Mouse (Mus musculus) CH12.LX (cell line): ENCODE data around the gene Ccz1. TPM values are rescaled to one million over a fixed set of nuclear protein-coding genes. Genes with fewer than 3 reads are reported as not detected.

Experiments
- DNase-seq: peaks from one replicate; pipeline ENCODE4 v3.0.0-alpha.2; 2013; ENCODE audit errors: extremely low read depth
- H3K27ac ChIP-seq: 2 replicates; pipeline ENCODE4 v1.5.1; 2012; ENCODE audit warnings: low read depth, mild to moderate bottlenecking, control low read depth, moderate library complexity; ENCODE audit not compliant: insufficient read depth
- H3K27me3 ChIP-seq: replicated peaks from 2 replicates; pipeline ENCODE3; 2012; ENCODE audit warnings: inconsistent platforms
- H3K36me3 ChIP-seq, 2 experiments: replicated peaks in 1 of 2; 2 replicates each; pipeline versions ENCODE3 to v1.6.1; 2012; ENCODE audit warnings: inconsistent platforms in 1 of 2, low read length in 1 of 2, mild to moderate bottlenecking in 1 of 2, mixed read lengths in 1 of 2, moderate library complexity in 1 of 2; ENCODE audit not compliant: control insufficient read depth in 1 of 2, insufficient read depth in 1 of 2
- H3K4me1 ChIP-seq, 2 experiments: 2 replicates each; pipeline ENCODE4 v1.6.1; 2012; ENCODE audit warnings: inconsistent platforms in 1 of 2, moderate library complexity in 1 of 2; ENCODE audit not compliant: insufficient read depth in 2 of 2, control insufficient read depth in 1 of 2
- H3K4me2 ChIP-seq: 2 replicates; pipeline ENCODE4 v1.6.1; 2012; ENCODE audit warnings: low read depth, mild to moderate bottlenecking, control low read depth; ENCODE audit not compliant: poor library complexity, insufficient read depth, severe bottlenecking
- H3K4me3 ChIP-seq, 3 experiments: fragments of 150-350 bp in 1 of 3; sonication (generic) in 1 of 3; replicated peaks in 1 of 3; 2 replicates each; pipeline versions ENCODE3 to v1.5.1; 2011 to 2012; ENCODE audit warnings: low read depth in 2 of 3, low read length in 2 of 3, mild to moderate bottlenecking in 2 of 3, moderate library complexity in 2 of 3, control low read depth in 1 of 3, improper control_type of control experiment in 1 of 3, inconsistent platforms in 1 of 3, mixed read lengths in 1 of 3; ENCODE audit not compliant: poor library complexity in 1 of 3
- H3K79me2 ChIP-seq: replicated peaks from 2 replicates; pipeline ENCODE4 v1.6.1; 2012; ENCODE audit warnings: mild to moderate bottlenecking, moderate library complexity; ENCODE audit not compliant: control insufficient read depth, poor library complexity, insufficient read depth, severe bottlenecking; ENCODE audit errors: extremely low read depth
- H3K9ac ChIP-seq: 2 replicates; pipeline ENCODE4 v1.6.1; 2012; ENCODE audit warnings: low read depth, mild to moderate bottlenecking, control low read depth, moderate library complexity; ENCODE audit not compliant: insufficient read depth
- H3K9me3 ChIP-seq: replicated peaks from 2 replicates; pipeline ENCODE3; 2012; ENCODE audit warnings: low read length, inconsistent platforms, mixed read lengths
- BHLHE40 ChIP-seq: IDR thresholded peaks from 2 replicates; pipeline ENCODE4 v1.6.1; 2011; ENCODE audit warnings: mild to moderate bottlenecking, low read depth, low read length, improper control_type of control experiment
- CHD2 ChIP-seq: IDR thresholded peaks from 2 replicates; pipeline ENCODE4 v1.6.1; 2011; ENCODE audit warnings: low read length, improper control_type of control experiment
- HCFC1 ChIP-seq: IDR thresholded peaks from 2 replicates; pipeline ENCODE4 v1.6.1; 2012; ENCODE audit warnings: low read depth, mild to moderate bottlenecking, inconsistent platforms, low read length, improper control_type of control experiment
- JUN ChIP-seq: IDR thresholded peaks from 2 replicates; pipeline ENCODE4 v1.6.1; 2011; ENCODE audit warnings: low read depth, mild to moderate bottlenecking, low read length, improper control_type of control experiment, moderate library complexity; ENCODE audit not compliant: insufficient read depth
- KAT2A ChIP-seq: IDR thresholded peaks from 2 replicates; pipeline ENCODE4 v1.6.1; 2012; ENCODE audit warnings: low read length, improper control_type of control experiment, inconsistent platforms; ENCODE audit not compliant: insufficient replicate concordance
- MAX ChIP-seq: IDR thresholded peaks from 2 replicates; pipeline ENCODE4 v1.6.1; 2011; ENCODE audit warnings: low read length, improper control_type of control experiment
- MEF2A ChIP-seq: IDR thresholded peaks from 2 replicates; pipeline ENCODE4 v1.6.1; 2014; ENCODE audit warnings: low read depth, mild to moderate bottlenecking, inconsistent platforms, low read length, improper control_type of control experiment, borderline replicate concordance
- MXI1 ChIP-seq: IDR thresholded peaks from 2 replicates; pipeline ENCODE4 v1.6.1; 2011; ENCODE audit warnings: mild to moderate bottlenecking, low read depth, low read length, improper control_type of control experiment
- NRF1 ChIP-seq: IDR thresholded peaks from 2 replicates; pipeline ENCODE4 v1.6.1; 2014; ENCODE audit warnings: low read depth, mild to moderate bottlenecking, inconsistent platforms, low read length, improper control_type of control experiment, moderate library complexity
- PAX5 ChIP-seq: IDR thresholded peaks from 2 replicates; pipeline ENCODE4 v1.6.1; 2012; ENCODE audit warnings: low read length, inconsistent platforms, mixed read lengths
- POLR2A ChIP-seq: IDR thresholded peaks from 2 replicates; pipeline ENCODE4 v1.6.1; 2011; ENCODE audit warnings: low read depth, mild to moderate bottlenecking, improper control_type of control experiment, low read length
- POLR2AphosphoS2 ChIP-seq: IDR thresholded peaks from 2 replicates; pipeline ENCODE4 v1.6.1; 2011; ENCODE audit warnings: low read depth, low read length, improper control_type of control experiment
- RCOR1 ChIP-seq: conservative IDR thresholded peaks from 2 replicates; pipeline ENCODE4 v1.6.1; 2012; ENCODE audit warnings: low read depth, mild to moderate bottlenecking, inconsistent platforms, low read length, improper control_type of control experiment
- SIN3A ChIP-seq: IDR thresholded peaks from 2 replicates; pipeline ENCODE4 v1.6.1; 2012; ENCODE audit warnings: low read length, improper control_type of control experiment, inconsistent platforms
- USF2 ChIP-seq: conservative IDR thresholded peaks from 2 replicates; pipeline ENCODE4 v1.6.1; 2011; ENCODE audit warnings: low read depth, low read length, improper control_type of control experiment
- ZC3H11A ChIP-seq: IDR thresholded peaks from 2 replicates; pipeline ENCODE4 v1.6.1; 2012; ENCODE audit warnings: low read depth, mild to moderate bottlenecking, inconsistent platforms, low read length, improper control_type of control experiment
- ZKSCAN1 ChIP-seq: IDR thresholded peaks from 2 replicates; pipeline ENCODE4 v1.6.1; 2012; ENCODE audit warnings: low read depth, inconsistent platforms, low read length, improper control_type of control experiment, borderline replicate concordance
- dilution Hi-C: fragments of 300-500 bp; cut with MboI; formaldehyde crosslinking; loops from 2 replicates; pipeline ENCODE4 v1.14.3; 2020; ENCODE audit warnings: low sequenced_read_pairs; ENCODE audit not compliant: extremely low pct_unique_long_range_greater_than_20kb, extremely low pct_ligation_motif_present
- in situ Hi-C: fragments of 300-500 bp; cut with MboI; formaldehyde crosslinking; loops from 3 replicates; pipeline ENCODE4 v1.14.3; 2019; ENCODE audit warnings: low sequenced_read_pairs, low pct_ligation_motif_present, low pct_unique_long_range_greater_than_20kb, mixed read lengths
- polyA plus RNA-seq: library from polyadenylated mRNA; unstranded; fragments of >175 nt; gene quantifications from 2 replicates; pipeline ENCODE4 v1.2.1, GENCODE M21; 2012; ENCODE audit warnings: low read depth; ENCODE audit not compliant: insufficient read length
- total RNA-seq, 2 experiments: library from RNA; depleted of rRNA; stranded (reverse); fragments of 300-350 nt in 1 of 2; fragments of >200 nt in 1 of 2; gene quantifications; 2 replicates each; pipeline ENCODE4 v1.2.3; 2012 to 2014

Gene Ccz1
- total and polyA plus RNA-seq, 3 experiments: 64.3 to 129 (median 91.0) TPM

DNA sequence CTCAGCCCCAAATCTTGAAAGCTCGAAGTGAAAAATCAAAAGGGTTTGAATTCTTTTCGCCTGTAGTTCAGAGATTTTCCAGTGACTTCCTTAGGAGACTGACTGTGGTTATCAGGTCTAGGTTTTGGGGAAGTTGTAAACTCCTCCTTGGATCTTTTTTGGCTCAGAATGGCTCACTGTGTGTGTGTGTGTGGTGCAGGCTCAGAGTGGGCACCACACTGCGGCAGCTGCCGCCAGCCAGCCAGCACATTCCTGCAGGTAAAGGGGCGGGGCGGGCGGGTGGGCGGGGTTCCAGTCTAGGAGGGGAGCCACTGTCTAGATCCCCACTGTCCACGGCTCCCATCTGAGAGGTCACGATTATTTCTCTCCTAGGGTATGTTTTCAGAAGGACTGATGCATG lies 73.1 kb downstream of the Ccz1 start:
- Histone ChIP-seq H3K27ac (no peak overlapping the region), H3K79me2 (no peaks in the 10 kb centered on the region), H3K9me3 (peaks cover 5% of the 10 kb centered on the region), H3K36me3 (no peaks in the 10 kb centered on the region), H3K9ac (no peak overlapping the region), H3K27me3 (no peaks in the 10 kb centered on the region), H3K4me1 (peaks cover 0 to 11% of the 10 kb centered on the region in 2 experiments; a peak in 1 of 4 replicates), H3K4me2 (no peak overlapping the region)
- no peak for DNase-seq
- in situ Hi-C loops (no loop called here), dilution Hi-C loops (no loop called here)
- TF ChIP-seq NRF1 (no peak), BHLHE40 (no peak), SIN3A (no peak), PAX5 (no peak), ZC3H11A (no peak), KAT2A (no peak), MXI1 (no peak), POLR2A (no peak), ZKSCAN1 (no peak), USF2 (no peak), POLR2AphosphoS2 (no peak), HCFC1 (no peak), CHD2 (no peak), RCOR1 (no peak), JUN (no peak), MEF2A (no peak), MAX (no peak)
- TF ChIP-seq, all 38 proteins: peak for 0
- H3K4me3 ChIP-seq: no peak overlapping the region

Other genes starting within 250 kb of the Ccz1 start
- 13.4 and 15.2 TPM in 2 replicates for gene Eif2ak1, start 197.1 kb downstream of the Ccz1 start, total RNA-seq (2012; rRNA removed)
- 11.0 and 11.9 TPM in 2 replicates for gene Eif2ak1, start 197.1 kb downstream of the Ccz1 start, total RNA-seq (2014; rRNA removed)
- gene Eif2ak1, start 197.1 kb downstream of the Ccz1 start, polyA plus RNA-seq: 26.7 and 26.9 TPM in 2 replicates
- gene Ankrd61, start 117.2 kb downstream of the Ccz1 start, total RNA-seq (2012; rRNA removed): 0.08 and 0.13 TPM in 2 replicates
- not detected in 2 replicates for gene Ankrd61, start 117.2 kb downstream of the Ccz1 start, total RNA-seq (2014; rRNA removed)
- gene Ankrd61, start 117.2 kb downstream of the Ccz1 start, polyA plus RNA-seq: 0.50 and 0.89 TPM in 2 replicates
- gene Aimp2, start 105.0 kb downstream of the Ccz1 start, total RNA-seq (2012; rRNA removed): 110 and 131 TPM in 2 replicates
- 98.5 and 111 TPM in 2 replicates for gene Aimp2, start 105.0 kb downstream of the Ccz1 start, total RNA-seq (2014; rRNA removed)
- 144 and 154 TPM in 2 replicates for gene Aimp2, start 105.0 kb downstream of the Ccz1 start, polyA plus RNA-seq
- gene Pms2, start 104.9 kb downstream of the Ccz1 start, total RNA-seq (2012; rRNA removed): 22.2 and 25.9 TPM in 2 replicates
- gene Pms2, start 104.9 kb downstream of the Ccz1 start, total RNA-seq (2014; rRNA removed): 29.6 and 31.8 TPM in 2 replicates
- gene Pms2, start 104.9 kb downstream of the Ccz1 start, polyA plus RNA-seq: 25.6 and 29.9 TPM in 2 replicates
- gene Gm42421, start 86.7 kb downstream of the Ccz1 start, total RNA-seq (2012; rRNA removed): 1.0 TPM in 1 of 2 replicates, not detected in the other
- 0.59 TPM in 1 of 2 replicates, not detected in the other for gene Gm42421, start 86.7 kb downstream of the Ccz1 start, total RNA-seq (2014; rRNA removed)
- 1.3 and 1.4 TPM in 2 replicates for gene Gm42421, start 86.7 kb downstream of the Ccz1 start, polyA plus RNA-seq
- 0.25 and 0.30 TPM in 2 replicates for gene Rsph10b, start 81.8 kb downstream of the Ccz1 start, total RNA-seq (2012; rRNA removed)
- 0.28 TPM in 1 of 2 replicates, not detected in the other for gene Rsph10b, start 81.8 kb downstream of the Ccz1 start, total RNA-seq (2014; rRNA removed)
- 0.31 and 0.34 TPM in 2 replicates for gene Rsph10b, start 81.8 kb downstream of the Ccz1 start, polyA plus RNA-seq
- gene Ocm, start 11.8 kb upstream of the Ccz1 start, total RNA-seq (2012; rRNA removed): not detected in 2 replicates
- gene Ocm, start 11.8 kb upstream of the Ccz1 start, total RNA-seq (2014; rRNA removed): not detected in 2 replicates
- not detected in 2 replicates for gene Ocm, start 11.8 kb upstream of the Ccz1 start, polyA plus RNA-seq
- 9.4 and 10.1 TPM in 2 replicates for gene Lmtk2, start 85.6 kb upstream of the Ccz1 start, total RNA-seq (2012; rRNA removed)
- 5.7 and 5.9 TPM in 2 replicates for gene Lmtk2, start 85.6 kb upstream of the Ccz1 start, total RNA-seq (2014; rRNA removed)
- gene Lmtk2, start 85.6 kb upstream of the Ccz1 start, polyA plus RNA-seq: 4.3 and 5.1 TPM in 2 replicates
- 6.1 and 9.1 TPM in 2 replicates for gene Bhlha15, start 175.4 kb upstream of the Ccz1 start, total RNA-seq (2012; rRNA removed)
- 0.90 and 1.00 TPM in 2 replicates for gene Bhlha15, start 175.4 kb upstream of the Ccz1 start, total RNA-seq (2014; rRNA removed)
- 4.0 TPM in 2 replicates for gene Bhlha15, start 175.4 kb upstream of the Ccz1 start, polyA plus RNA-seq
- gene Tecpr1, start 208.7 kb upstream of the Ccz1 start, total RNA-seq (2012; rRNA removed): 5.3 and 6.0 TPM in 2 replicates
- 2.2 and 2.8 TPM in 2 replicates for gene Tecpr1, start 208.7 kb upstream of the Ccz1 start, total RNA-seq (2014; rRNA removed)
- gene Tecpr1, start 208.7 kb upstream of the Ccz1 start, polyA plus RNA-seq: 5.8 and 6.2 TPM in 2 replicates
- gene Bri3, start 229.6 kb upstream of the Ccz1 start, total RNA-seq (2012; rRNA removed): 18.0 and 20.3 TPM in 2 replicates
- 9.3 and 12.6 TPM in 2 replicates for gene Bri3, start 229.6 kb upstream of the Ccz1 start, total RNA-seq (2014; rRNA removed)
- gene Bri3, start 229.6 kb upstream of the Ccz1 start, polyA plus RNA-seq: 41.7 and 44.0 TPM in 2 replicates